Mouse (Mus musculus): ENCODE results near the gene Zmat5. TPM values are rescaled to one million over a fixed set of nuclear protein-coding genes. Genes with fewer than 3 reads are reported as not detected.
"Not testable (repeated sequence)": the region's sequence is repeated elsewhere in the genome, so short reads cannot be mapped to it uniquely, and the experiment has no call there.

The Zmat5 gene
- polyA plus RNA-seq, 2 experiments from 2014 or later: 127 to 144 TPM

- no peak for ATAC-seq
Observed at GRCm38 (mm10) chr11:4691213-4691612, 13.3 kb upstream of the Zmat5 start.

GRCm38 (mm10) chr11:4692162-4692561, 12.3 kb upstream of the Zmat5 start:
- ATAC-seq: no peak

GRCm38 (mm10) chr11:4697043-4697983, 7.2 kb upstream of the Zmat5 start:
- ATAC-seq: no peak

GRCm38 (mm10) chr11:4700726-4701125, 3.8 kb upstream of the Zmat5 start:
- no peak for ATAC-seq

- ATAC-seq: no peak
Observed at GRCm38 (mm10) chr11:4703688-4704071, 798 bp upstream of the Zmat5 start.

- ATAC-seq: no peak
Observed at GRCm38 (mm10) chr11:4705178-4705577, 700 bp downstream of the Zmat5 start.

GRCm38 (mm10) chr11:4710188-4710587, 5.7 kb downstream of the Zmat5 start:
- not testable (repeated sequence) for ATAC-seq

- ATAC-seq: no peak
Observed at GRCm38 (mm10) chr11:4712822-4713221, 8.3 kb downstream of the Zmat5 start.

GRCm38 (mm10) chr11:4714727-4715126, 10.2 kb downstream of the Zmat5 start:
- no peak for ATAC-seq

GRCm38 (mm10) chr11:4715596-4715995, 11.1 kb downstream of the Zmat5 start:
- ATAC-seq: no peak

- no peak for ATAC-seq
Observed at GRCm38 (mm10) chr11:4716530-4717236, 12.2 kb downstream of the Zmat5 start.

GRCm38 (mm10) chr11:4718548-4718947, 14.1 kb downstream of the Zmat5 start:
- no peak for ATAC-seq

GRCm38 (mm10) chr11:4719961-4720360, 15.5 kb downstream of the Zmat5 start:
- no peak for ATAC-seq

- ATAC-seq: no peak
Observed at GRCm38 (mm10) chr11:4720393-4720792, 15.9 kb downstream of the Zmat5 start.

- ATAC-seq: no peak
Observed at GRCm38 (mm10) chr11:4720900-4721580, 16.6 kb downstream of the Zmat5 start.

- ATAC-seq: no peak
Observed at GRCm38 (mm10) chr11:4721728-4722127, 17.2 kb downstream of the Zmat5 start.

GRCm38 (mm10) chr11:4729603-4730002, 25.1 kb downstream of the Zmat5 start:
- no peak for ATAC-seq

GRCm38 (mm10) chr11:4730096-4730495, 25.6 kb downstream of the Zmat5 start:
- ATAC-seq: no peak

- no peak for ATAC-seq
Observed at GRCm38 (mm10) chr11:4730913-4731312, 26.4 kb downstream of the Zmat5 start.

GRCm38 (mm10) chr11:4731781-4732180, 27.3 kb downstream of the Zmat5 start:
- no peak for ATAC-seq

GRCm38 (mm10) chr11:4734179-4734578, 29.7 kb downstream of the Zmat5 start:
- ATAC-seq: no peak

- no peak for ATAC-seq
Observed at GRCm38 (mm10) chr11:4736355-4736754, 31.9 kb downstream of the Zmat5 start.

GRCm38 (mm10) chr11:4737682-4738081, 33.2 kb downstream of the Zmat5 start:
- no peak for ATAC-seq
